Mouse (Mus musculus) gastrocnemius, adult 18-20 months (tissue): ENCODE data around the gene Gm9736. TPM values are rescaled to one million over a fixed set of nuclear protein-coding genes. Genes with fewer than 3 reads are reported as not detected.
"Not testable (repeated sequence)": the region's sequence is repeated elsewhere in the genome, so short reads cannot be mapped to it uniquely, and the experiment has no call there.

Source experiments
- DNase-seq: peaks from one replicate; pipeline ENCODE4 v3.0.0; 2021; ENCODE audit warnings: low spot score
- total RNA-seq, 2 experiments: library from RNA; stranded (reverse); gene quantifications; 2 replicates each; pipeline ENCODE4 v1.2.3; 2021

Gene Gm9736
- total RNA-seq, 2 experiments from 2014 or later, result not detected

DNA sequence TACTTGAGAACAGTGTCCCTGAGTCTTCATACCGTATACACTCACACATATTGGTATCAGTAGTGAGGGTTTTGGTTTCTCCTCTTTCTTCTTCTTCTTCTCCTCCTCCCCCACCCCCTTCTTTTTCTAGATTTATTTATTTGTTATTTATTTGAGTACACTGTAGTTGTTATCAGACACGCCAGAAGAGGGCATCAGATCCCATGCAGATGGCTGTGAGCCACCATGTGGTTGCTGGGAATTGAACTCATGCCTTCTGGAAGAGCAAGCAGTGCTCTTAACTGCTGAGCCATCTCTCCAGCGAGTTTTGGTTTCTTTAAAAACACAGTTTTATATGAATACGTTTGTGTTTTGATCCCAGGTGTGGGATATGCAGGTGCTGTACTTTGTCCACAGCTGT lies 22.9 kb downstream of the Gm9736 start:
- DNase-seq, result no peak

DNA sequence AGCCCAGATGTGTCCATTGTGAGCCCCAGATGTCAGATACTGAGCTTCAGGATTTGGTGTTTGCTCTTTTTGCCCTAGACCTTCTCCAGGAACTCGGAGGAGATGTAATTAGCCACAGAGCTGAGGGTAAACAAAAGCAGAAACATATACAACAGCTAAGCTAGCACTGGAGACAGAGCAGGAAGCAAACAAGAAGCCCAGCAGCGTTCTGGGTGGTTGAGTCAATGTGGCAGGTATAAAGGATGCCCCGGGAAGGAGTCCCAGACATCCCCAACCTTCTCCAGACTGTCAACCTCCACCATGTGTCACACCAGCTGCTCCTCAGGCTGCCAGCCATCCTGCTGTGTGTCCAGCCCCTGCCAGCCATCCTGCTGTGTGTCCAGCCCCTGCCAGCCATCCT lies 25.0 kb downstream of the Gm9736 start, which contains the start of gene Gm10100:
Gene Gm10100, plus strand, starts transcription at position 301 of the 400 bp plus-strand sequence.
- no peak for DNase-seq

DNA sequence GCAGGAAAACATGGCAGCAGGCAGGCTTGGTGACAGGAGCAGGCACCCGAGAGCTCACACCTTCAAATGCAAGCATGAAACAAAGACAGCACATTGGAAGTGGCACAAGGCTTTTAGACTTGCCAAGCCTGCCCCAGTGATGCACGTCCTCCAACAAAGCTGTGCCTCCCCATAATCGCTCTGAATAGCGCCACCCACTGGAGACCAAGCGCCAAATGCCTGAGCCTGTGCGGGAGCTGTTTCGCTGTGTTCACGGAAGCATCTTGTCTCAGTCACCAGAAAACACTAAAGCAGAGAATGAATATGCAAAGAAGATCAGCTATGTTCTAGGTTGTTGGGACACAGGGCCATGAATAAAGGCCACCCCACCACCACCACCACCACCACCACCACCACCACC lies 26.3 kb downstream of the Gm9736 start:
- DNase-seq, result no peak

DNA sequence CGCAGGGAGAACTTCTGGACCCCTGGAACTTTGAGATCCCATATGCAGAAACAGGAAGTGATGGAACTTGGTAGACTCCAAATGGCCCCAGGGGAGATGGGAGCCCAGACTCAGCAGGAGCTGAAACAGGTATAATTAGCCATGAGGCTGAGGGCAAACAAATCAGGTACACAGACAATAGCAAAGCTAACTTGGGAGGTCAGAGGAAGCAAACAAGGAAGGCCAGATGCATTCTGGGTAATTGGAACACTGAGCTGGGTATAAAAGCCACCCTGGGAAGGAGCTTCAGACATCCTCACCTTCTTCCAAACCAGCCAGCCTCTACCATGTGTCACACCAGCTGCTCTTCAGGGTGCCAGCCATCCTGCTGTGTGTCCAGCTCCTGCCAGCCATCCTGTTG lies 30.9 kb downstream of the Gm9736 start, which contains the start of gene Krtap12-1:
Gene Krtap12-1, plus strand, starts transcription at position 301 of the 400 bp plus-strand sequence.
- not testable (repeated sequence) for DNase-seq

DNA sequence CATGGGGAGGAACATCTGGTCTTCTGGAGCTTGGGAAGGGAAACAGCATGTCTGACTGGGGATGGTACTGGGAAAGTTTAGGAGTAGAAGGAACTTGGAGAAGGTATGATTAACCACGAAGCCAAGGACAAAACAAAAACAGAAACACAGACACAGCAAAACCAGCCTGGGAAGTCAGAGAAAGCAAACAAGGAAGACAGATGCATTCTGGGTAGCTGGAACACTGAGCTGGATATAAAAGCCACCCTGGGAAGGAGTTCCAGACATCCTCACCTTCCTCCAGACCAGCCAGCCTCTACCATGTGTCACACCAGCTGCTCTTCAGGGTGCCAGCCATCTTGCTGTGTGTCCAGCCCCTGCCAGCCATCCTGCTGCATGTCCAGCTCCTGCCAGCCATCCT lies 35.6 kb downstream of the Gm9736 start, which contains the start of gene Gm10142:
Gene Gm10142, plus strand, starts transcription at position 301 of the 400 bp plus-strand sequence.
- DNase-seq, result no peak

DNA sequence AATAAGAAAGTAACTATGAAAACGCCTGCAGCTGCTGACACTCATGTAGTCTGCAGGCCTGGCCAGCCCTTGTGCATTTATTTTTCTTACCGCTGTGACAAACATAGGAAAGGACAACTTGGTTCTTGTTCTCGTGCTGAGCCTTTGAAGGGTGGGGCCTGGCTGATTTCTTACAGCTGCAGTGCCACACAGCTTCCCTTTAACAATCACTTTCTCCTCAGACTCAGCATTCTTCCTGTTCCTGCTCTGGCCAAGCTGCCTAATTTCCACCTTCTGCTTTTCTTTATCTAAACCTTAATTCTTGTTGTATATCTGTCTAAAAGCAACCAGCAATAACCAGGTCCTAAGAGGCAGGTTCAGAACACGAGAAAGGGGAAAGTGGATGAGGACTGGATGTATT lies 37.4 kb downstream of the Gm9736 start:
- DNase-seq, result no peak

DNA sequence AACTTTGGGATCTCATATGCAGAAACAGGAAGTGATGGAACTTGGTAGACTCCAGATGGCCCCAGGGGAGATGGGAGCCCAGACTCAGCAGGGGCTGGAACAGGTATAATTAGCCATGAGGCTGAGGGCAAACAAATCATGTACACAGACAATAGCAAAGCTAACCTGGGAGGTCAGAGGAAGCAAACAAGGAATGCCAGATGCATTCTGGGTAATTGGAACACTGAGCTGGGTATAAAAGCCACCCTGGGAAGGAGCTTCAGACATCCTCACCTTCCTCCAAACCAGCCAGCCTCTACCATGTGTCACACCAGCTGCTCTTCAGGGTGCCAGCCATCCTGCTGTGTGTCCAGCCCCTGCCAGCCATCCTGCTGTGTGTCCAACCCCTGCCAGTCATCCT lies 40.0 kb downstream of the Gm9736 start, which contains the start of gene Gm10024:
Gene Gm10024, plus strand, starts transcription at position 301 of the 400 bp plus-strand sequence.
- not testable (repeated sequence) for DNase-seq

DNA sequence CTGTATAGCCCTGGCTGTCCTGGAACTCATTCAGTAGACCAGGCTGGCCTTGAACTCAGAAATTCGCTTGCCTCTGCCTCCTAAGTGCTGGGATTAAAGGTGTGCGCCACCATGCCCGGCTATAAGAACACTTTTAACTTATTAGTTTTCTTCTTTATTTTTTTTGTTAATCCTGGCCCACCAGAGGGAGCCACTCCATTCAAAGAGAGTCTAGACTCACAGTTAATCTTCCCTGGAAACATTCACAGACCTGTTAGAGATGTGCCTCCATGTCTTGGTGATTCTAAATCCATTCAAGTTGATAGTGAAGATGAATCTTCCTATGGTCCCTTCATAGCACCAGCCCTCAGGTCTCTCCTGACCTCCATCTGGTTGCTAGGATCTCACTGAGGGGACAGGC lies 41.3 kb downstream of the Gm9736 start:
- DNase-seq, result no peak

DNA sequence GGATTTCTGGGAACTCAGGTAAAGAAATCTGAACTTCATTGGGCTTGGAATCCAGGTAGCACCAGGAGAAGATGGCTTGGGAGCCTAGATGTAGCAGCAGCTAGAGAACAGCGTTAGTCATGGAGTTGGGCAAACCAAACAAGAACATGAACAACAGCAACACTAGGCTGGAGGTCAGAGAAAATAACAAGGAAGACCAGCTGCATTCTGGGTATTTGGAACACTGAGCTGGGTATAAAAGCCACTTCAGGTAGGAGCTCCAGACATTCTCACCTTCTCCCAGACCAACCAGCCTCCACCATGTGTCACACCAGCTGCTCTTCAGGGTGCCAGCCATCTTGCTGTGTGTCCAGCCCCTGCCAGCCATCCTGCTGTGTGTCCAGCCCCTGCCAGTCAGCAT lies 44.8 kb downstream of the Gm9736 start, which contains the start of gene Gm10272:
Gene Gm10272, plus strand, starts transcription at position 301 of the 400 bp plus-strand sequence.
- DNase-seq, result no peak

Other genes with a start within 250 kb of the Gm9736 start
- 1 to 10 TPM; 6.9 to 8.7 TPM for gene Fam207a, start 235.6 kb downstream of the Gm9736 start, total RNA-seq
- 1 to 10 TPM; 1.4 to 1.7 TPM for gene Itgb2, start 221.1 kb downstream of the Gm9736 start, total RNA-seq
- gene Pttg1ip, start 169.6 kb downstream of the Gm9736 start, total RNA-seq, result 10 to 100 TPM; 23.0 to 33.6 TPM
- 10 to 100 TPM; 44.5 to 47.4 TPM for gene Sumo3, start 145.3 kb downstream of the Gm9736 start, total RNA-seq
- gene Gm49325, start 145.2 kb downstream of the Gm9736 start, total RNA-seq, result 10 to 100 TPM in 1 of 2 experiments, 1 to 10 TPM in 1; 8.6 to 11.4 TPM
- 100 to 1,000 TPM in 1 of 2 experiments, 10 to 100 TPM in 1; 96.1 to 101 TPM for gene Ube2g2, start 129.1 kb downstream of the Gm9736 start, total RNA-seq
- gene Tspear, start 64.8 kb downstream of the Gm9736 start, total RNA-seq, result not detected
- gene Gm19402, start 60.6 kb downstream of the Gm9736 start, total RNA-seq, result not detected
- not detected for gene Gm9508, start 54.1 kb downstream of the Gm9736 start, total RNA-seq
- gene Gm10272, start 44.7 kb downstream of the Gm9736 start, total RNA-seq, result not detected
- not detected for gene Gm10024, start 39.9 kb downstream of the Gm9736 start, total RNA-seq
- not detected for gene Gm10142, start 35.5 kb downstream of the Gm9736 start, total RNA-seq
- gene Krtap12-1, start 30.8 kb downstream of the Gm9736 start, total RNA-seq, result not detected
- gene Gm10100, start 24.9 kb downstream of the Gm9736 start, total RNA-seq, result not detected
- not detected for gene Gm18596, start 8.7 kb downstream of the Gm9736 start, total RNA-seq
- not detected for gene Gm3233, start 8.3 kb upstream of the Gm9736 start, total RNA-seq
- gene Gm3238, start 20.0 kb upstream of the Gm9736 start, total RNA-seq, result not detected
- not detected for gene Gm7138, start 25.6 kb upstream of the Gm9736 start, total RNA-seq
- gene Gm3250, start 31.2 kb upstream of the Gm9736 start, total RNA-seq, result not detected
- not detected for gene Gm7137, start 36.8 kb upstream of the Gm9736 start, total RNA-seq
- not detected for gene Gm9639, start 43.7 kb upstream of the Gm9736 start, total RNA-seq
- not detected for gene Gm19668, start 47.8 kb upstream of the Gm9736 start, total RNA-seq
- gene Gm9507, start 60.5 kb upstream of the Gm9736 start, total RNA-seq, result not detected
- not detected for gene Gm2696, start 63.3 kb upstream of the Gm9736 start, total RNA-seq
- not detected for gene Krtap10-4, start 75.7 kb upstream of the Gm9736 start, total RNA-seq
- not detected for gene Krtap10-10, start 84.6 kb upstream of the Gm9736 start, total RNA-seq
- not detected for gene Gm36176, start 95.4 kb upstream of the Gm9736 start, total RNA-seq
- not detected for gene Gm10318, start 101.5 kb upstream of the Gm9736 start, total RNA-seq
- not detected for gene Gm3285, start 110.6 kb upstream of the Gm9736 start, total RNA-seq
- under 1 TPM; 0.23 to 0.28 TPM for gene Lrrc3, start 151.2 kb upstream of the Gm9736 start, total RNA-seq
- under 1 TPM; 0.07 to 0.26 TPM for gene Trpm2, start 219.2 kb upstream of the Gm9736 start, total RNA-seq
- gene 1810043G02Rik, start 227.2 kb upstream of the Gm9736 start, total RNA-seq, result 1 to 10 TPM; 4.1 to 4.6 TPM